Mouse (Mus musculus): ENCODE results near the gene Ankrd34c. TPM values are rescaled to one million over a fixed set of nuclear protein-coding genes. Genes with fewer than 3 reads are reported as not detected.

The Ankrd34c gene
- polyA plus RNA-seq, 1 experiment: not detected

DNA sequence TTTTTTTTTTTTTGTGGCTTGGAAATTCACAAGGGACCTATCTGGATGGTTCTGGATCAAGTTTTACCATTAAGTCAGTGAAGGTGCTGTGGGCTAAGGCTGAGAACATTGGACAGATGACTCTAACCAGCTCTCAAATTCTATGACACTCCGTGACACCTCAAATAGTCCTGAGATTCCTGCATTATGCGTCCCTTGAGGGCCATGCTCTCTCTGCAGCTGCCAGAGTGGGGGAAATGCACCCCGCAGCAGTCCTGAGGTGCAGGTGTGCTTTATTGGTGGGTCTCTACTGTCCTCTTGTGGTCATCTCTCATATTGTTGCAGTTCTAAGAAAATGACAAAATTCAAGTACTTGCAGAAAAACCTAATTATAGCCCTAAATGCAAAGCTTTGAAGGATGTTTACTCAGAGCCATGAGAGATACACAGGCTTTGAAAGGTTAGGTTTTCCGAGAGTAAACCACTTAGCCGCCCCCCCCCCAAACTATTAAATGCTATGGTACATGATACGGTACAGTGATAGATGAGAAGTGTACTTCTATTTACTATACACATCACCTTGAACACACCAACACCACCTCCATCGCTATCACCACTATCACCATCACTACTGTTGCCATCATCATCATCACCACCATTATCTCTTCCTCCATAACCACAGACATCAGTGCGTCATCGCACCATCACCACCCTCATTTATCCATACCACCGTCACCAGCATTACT lies 50.6 kb downstream of the Ankrd34c start:
- no peaks in the 10 kb centered on the region for H3K4me1 ChIP-seq (ENCODE audit: control insufficient read depth, insufficient read depth, low read length)
- TF ChIP-seq POLR2A (IDR thresholded peaks at IDR 0.05; ENCODE audit: low read depth, low read length): no peak
- no peak for TF ChIP-seq CTCF (IDR thresholded peaks at IDR 0.05; ENCODE audit: borderline replicate concordance, insufficient read depth, low read length)
- H3K4me3 ChIP-seq (ENCODE audit: insufficient read depth, low read length): no peak overlapping the region
- no peak overlapping the region for H3K27ac ChIP-seq (ENCODE audit: insufficient read depth, low read length)

DNA sequence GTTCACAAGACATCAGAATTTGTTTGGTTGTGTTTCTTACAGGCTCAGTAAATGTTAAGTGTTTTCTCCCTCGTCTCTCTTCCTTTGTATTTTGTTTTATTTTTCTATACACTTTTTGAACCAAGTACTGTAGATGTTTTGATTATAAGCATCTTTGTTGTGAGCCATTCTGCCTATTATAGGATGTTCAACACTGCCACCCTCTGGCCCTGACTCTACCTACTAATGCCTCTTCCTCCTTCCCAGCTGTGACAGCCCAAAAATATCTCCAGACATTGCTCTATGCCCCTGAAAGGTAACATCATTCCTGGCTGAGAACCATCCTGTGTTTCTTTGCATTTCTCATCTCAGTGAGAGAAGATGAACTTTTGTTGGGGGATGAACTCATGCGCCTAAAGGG lies 52.0 kb downstream of the Ankrd34c start:
- Histone ChIP-seq H3K4me3 (ENCODE audit: insufficient read depth, low read length) (no peak overlapping the region), H3K4me1 (ENCODE audit: control insufficient read depth, insufficient read depth, low read length) (no peaks in the 10 kb centered on the region), H3K27ac (ENCODE audit: insufficient read depth, low read length) (no peak overlapping the region)
- no peak for TF ChIP-seq CTCF (IDR thresholded peaks at IDR 0.05; ENCODE audit: borderline replicate concordance, insufficient read depth, low read length)
- TF ChIP-seq POLR2A (IDR thresholded peaks at IDR 0.05; ENCODE audit: low read depth, low read length): no peak

DNA sequence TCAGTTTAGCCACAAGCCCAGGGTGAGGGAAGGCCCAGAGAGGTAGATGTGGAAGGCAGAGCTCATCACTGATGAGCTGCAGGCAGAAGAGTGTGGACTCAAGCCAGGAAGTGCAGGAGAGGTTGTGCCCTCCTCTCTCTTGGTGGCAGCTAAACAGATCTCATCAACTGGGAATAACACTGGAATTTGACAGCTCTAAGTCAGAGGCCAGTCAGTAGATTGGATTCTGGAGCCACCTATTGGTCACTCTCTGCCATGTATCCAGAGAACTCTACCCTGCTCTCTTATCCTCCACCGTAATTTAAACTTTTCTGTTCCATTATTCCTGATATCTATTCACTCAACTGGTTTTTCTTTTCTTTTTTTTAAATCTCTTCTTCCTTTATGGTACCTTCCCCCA lies 59.3 kb downstream of the Ankrd34c start:
- no peak overlapping the region for H3K27ac ChIP-seq (ENCODE audit: insufficient read depth, low read length)
- H3K4me3 ChIP-seq (ENCODE audit: insufficient read depth, low read length): no peak overlapping the region
- no peaks in the 10 kb centered on the region for H3K4me1 ChIP-seq (ENCODE audit: control insufficient read depth, insufficient read depth, low read length)
- TF ChIP-seq CTCF (IDR thresholded peaks at IDR 0.05; ENCODE audit: borderline replicate concordance, insufficient read depth, low read length) (no peak), POLR2A (IDR thresholded peaks at IDR 0.05; ENCODE audit: low read depth, low read length) (no peak)

Other genes with a start within 250 kb of the Ankrd34c start
- not detected in 2 replicates for gene Minar1, start 115.3 kb downstream of the Ankrd34c start, polyA plus RNA-seq (2011; ENCODE audit: insufficient read length, low read depth, missing spikeins)
- gene Tmed3, start 33.4 kb downstream of the Ankrd34c start, polyA plus RNA-seq (2011; ENCODE audit: insufficient read length, low read depth, missing spikeins): 119 and 129 TPM in 2 replicates
- 0.32 and 0.40 TPM in 2 replicates for gene Rasgrf1, start 171.4 kb upstream of the Ankrd34c start, polyA plus RNA-seq (2011; ENCODE audit: insufficient read length, low read depth, missing spikeins)